Mouse (Mus musculus) ES-E14 (cell line): Measurements from ENCODE around the gene Tmco4. TPM values are rescaled to one million over a fixed set of nuclear protein-coding genes. Genes with fewer than 3 reads are reported as not detected.

Source experiments
- DNase-seq: peaks from one replicate; pipeline ENCODE4 v3.0.0-alpha.2; 2013; ENCODE audit warnings: low read depth, low spot score
- H3K27ac ChIP-seq: 2 replicates; pipeline ENCODE4 v1.5.1; 2012; ENCODE audit warnings: low read depth, mild to moderate bottlenecking, low read length, moderate library complexity, mixed read lengths; ENCODE audit not compliant: poor library complexity, insufficient read depth, severe bottlenecking
- H3K36me3 ChIP-seq: 2 replicates; pipeline ENCODE4 v1.6.1; 2012; ENCODE audit warnings: mild to moderate bottlenecking, low read length, moderate library complexity, mixed read lengths; ENCODE audit not compliant: control insufficient read depth, poor library complexity, insufficient read depth, severe bottlenecking
- H3K4me1 ChIP-seq, 2 experiments: fragments of 150-350 bp in 1 of 2; sonication (generic) in 1 of 2; 2 replicates each; pipeline ENCODE4 v1.6.1; 2012; ENCODE audit warnings: low read length in 2 of 2, mild to moderate bottlenecking in 1 of 2, mixed read lengths in 1 of 2; ENCODE audit not compliant: control insufficient read depth in 2 of 2, insufficient read depth in 2 of 2, poor library complexity in 1 of 2
- H3K4me3 ChIP-seq, 2 experiments: fragments of 150-350 bp in 1 of 2; sonication (generic) in 1 of 2; 2 replicates each; pipeline ENCODE4 v1.5.1; 2012; ENCODE audit warnings: low read length in 2 of 2, low read depth in 1 of 2, mild to moderate bottlenecking in 1 of 2, mixed read lengths in 1 of 2; ENCODE audit not compliant: insufficient read depth in 1 of 2, poor library complexity in 1 of 2, severe bottlenecking in 1 of 2
- H3K9ac ChIP-seq: 2 replicates; pipeline ENCODE4 v1.6.1; 2012; ENCODE audit warnings: low read depth, mild to moderate bottlenecking, low read length, mixed read lengths; ENCODE audit not compliant: poor library complexity, insufficient read depth, severe bottlenecking
- H3K9me3 ChIP-seq: fragments of 150-350 bp; sonication (generic); 2 replicates; pipeline ENCODE4 v1.6.1; 2012; ENCODE audit warnings: low read depth, mild to moderate bottlenecking, low read length; ENCODE audit not compliant: control insufficient read depth, insufficient read depth
- CHD2 ChIP-seq: IDR thresholded peaks from 2 replicates; pipeline ENCODE4 v1.6.1; 2014; ENCODE audit warnings: mild to moderate bottlenecking, low read depth, low read length, inconsistent platforms
- HCFC1 ChIP-seq: IDR thresholded peaks from 2 replicates; pipeline ENCODE4 v1.6.1; 2012; ENCODE audit warnings: low read length, inconsistent platforms, borderline replicate concordance; ENCODE audit not compliant: insufficient read depth
- MAFK ChIP-seq: IDR thresholded peaks from 2 replicates; pipeline ENCODE4 v1.6.1; 2014; ENCODE audit warnings: mild to moderate bottlenecking, low read depth, low read length, inconsistent platforms; ENCODE audit not compliant: insufficient read depth
- ZC3H11A ChIP-seq: IDR thresholded peaks from 2 replicates; pipeline ENCODE4 v1.6.1; 2012; ENCODE audit warnings: low read depth, mild to moderate bottlenecking, inconsistent platforms, low read length, borderline replicate concordance
- ZNF384 ChIP-seq: IDR thresholded peaks from 2 replicates; pipeline ENCODE4 v1.6.1; 2012; ENCODE audit warnings: low read depth, low read length, inconsistent platforms
- in situ Hi-C, 2 experiments: fragments of 600-800 bp; cut with MboI; formaldehyde crosslinking; loops; one replicate each; pipeline ENCODE4 v1.15.1; 2025; ENCODE audit warnings: low sequenced_read_pairs in 2 of 2, inconsistent platforms in 1 of 2; ENCODE audit not compliant: unreplicated experiment in 2 of 2
- total RNA-seq: library from RNA; depleted of rRNA; stranded (reverse); fragments of 300-350 nt; gene quantifications from 2 replicates; pipeline ENCODE4 v1.2.3, GENCODE M21; 2012

The Tmco4 gene
- total RNA-seq, 1 experiment, result 4.7 TPM

- no peak for DNase-seq
- Histone ChIP-seq H3K27ac (no peak overlapping the region), H3K9me3 (no peaks in the 10 kb centered on the region), H3K9ac (no peak overlapping the region), H3K4me1 (peaks cover 0 to 9% of the 10 kb centered on the region in 2 experiments; a peak in 2 of 4 replicates), H3K36me3 (no peaks in the 10 kb centered on the region), H3K4me3 (no peak overlapping the region)
- TF ChIP-seq CHD2 (no peak), ZNF384 (no peak), MAFK (no peak), ZC3H11A (no peak), HCFC1 (no peak)
- in situ Hi-C loops, result no loop called here
Observed at GRCm38 (mm10) chr4:138938495-138939269, 34.0 kb upstream of the Tmco4 start.

- in situ Hi-C loops, result no loop called here
- no peaks in the 10 kb centered on the region for H3K9me3 ChIP-seq
- TF ChIP-seq ZC3H11A (no peak), CHD2 (no peak), ZNF384 (no peak), HCFC1 (no peak), MAFK (no peak)
Observed at GRCm38 (mm10) chr4:138939481-138939880, 33.2 kb upstream of the Tmco4 start.

GRCm38 (mm10) chr4:138941401-138941800, 31.3 kb upstream of the Tmco4 start:
- H3K4me1 ChIP-seq, result peaks cover 0 to 11% of the 10 kb centered on the region in 2 experiments; a peak in 2 of 4 replicates
- H3K36me3 ChIP-seq, result no peaks in the 10 kb centered on the region
- in situ Hi-C loops, result no loop called here
- no peaks in the 10 kb centered on the region for H3K9me3 ChIP-seq
- TF ChIP-seq CHD2, result no peak
- TF ChIP-seq HCFC1, result no peak
- no peak for TF ChIP-seq MAFK
- no peak for TF ChIP-seq ZC3H11A
- no peak for TF ChIP-seq ZNF384
- no peak overlapping the region for H3K9ac ChIP-seq
- no peak overlapping the region for H3K4me3 ChIP-seq
- no peak for DNase-seq
- no peak overlapping the region for H3K27ac ChIP-seq

More at GRCm38 (mm10) chr4:138939481-138939880, 33.2 kb upstream of the Tmco4 start:
- Histone ChIP-seq H3K36me3 (no peaks in the 10 kb centered on the region), H3K4me1 (peaks cover 0 to 11% of the 10 kb centered on the region in 2 experiments; a peak in 2 of 4 replicates), H3K27ac (no peak overlapping the region), H3K4me3 (no peak overlapping the region), H3K9ac (no peak overlapping the region)
- no peak for DNase-seq

- DNase-seq, result no peak
Observed at GRCm38 (mm10) chr4:138941966-138942365, 30.7 kb upstream of the Tmco4 start.

More at GRCm38 (mm10) chr4:138941966-138942365, 30.7 kb upstream of the Tmco4 start:
- Histone ChIP-seq H3K36me3 (no peaks in the 10 kb centered on the region), H3K9ac (no peak overlapping the region), H3K27ac (no peak overlapping the region), H3K9me3 (no peaks in the 10 kb centered on the region), H3K4me3 (no peak overlapping the region), H3K4me1 (peaks cover 0 to 11% of the 10 kb centered on the region in 2 experiments; a peak in 2 of 4 replicates)
- in situ Hi-C loops, result no loop called here
- TF ChIP-seq HCFC1 (no peak), ZC3H11A (no peak), CHD2 (no peak), MAFK (no peak), ZNF384 (no peak)
